Mouse (Mus musculus) limb, embryonic 10.5 days (tissue): ENCODE results near the gene Clba1. TPM values are rescaled to one million over a fixed set of nuclear protein-coding genes. Genes with fewer than 3 reads are reported as not detected.
"Not testable (repeated sequence)": the region's sequence is repeated elsewhere in the genome, so short reads cannot be mapped to it uniquely, and the experiment has no call there.

Experiments
- DNase-seq: peaks from one replicate; pipeline ENCODE4 v3.0.0-alpha.2; 2017; ENCODE audit warnings: low spot score
- H3K27ac ChIP-seq: fragments of 300-500 bp; sonication (generic); 2 replicates; pipeline ENCODE4 v1.5.1; 2016; ENCODE audit warnings: mild to moderate bottlenecking
- H3K27me3 ChIP-seq: fragments of 300-500 bp; sonication (generic); 2 replicates; pipeline ENCODE4 v1.6.1; 2016; ENCODE audit warnings: low read depth, mild to moderate bottlenecking; ENCODE audit not compliant: poor library complexity, severe bottlenecking
- H3K36me3 ChIP-seq: fragments of 300-500 bp; sonication (generic); 2 replicates; pipeline ENCODE4 v1.6.1; 2016; ENCODE audit warnings: mild to moderate bottlenecking, moderate library complexity
- H3K4me1 ChIP-seq: fragments of 300-500 bp; sonication (generic); 2 replicates; pipeline ENCODE4 v1.6.1; 2016
- H3K4me3 ChIP-seq: fragments of 300-500 bp; sonication (generic); 2 replicates; pipeline ENCODE4 v1.5.1; 2016; ENCODE audit warnings: mild to moderate bottlenecking, moderate library complexity
- H3K9me3 ChIP-seq: fragments of 300-500 bp; sonication (generic); replicated peaks from 2 replicates; pipeline ENCODE4 v1.6.1; 2016; ENCODE audit warnings: mild to moderate bottlenecking
- WGBS: fragments of 180-500 bp; shearing (Covaris S2); methylation state at CpG from one replicate; pipeline ENCODE4 v1.1.7; 2016; 5-methylcytosine and 5-hydroxymethylcytosine counted together
- polyA plus RNA-seq: library from polyadenylated mRNA; unstranded; fragments of >200 nt; fragmentation: Nextera tagmentation; extraction: Ambion mirVana; gene quantifications from 2 replicates; pipeline ENCODE4 v1.2.1, GENCODE M21; 2016

The Clba1 gene
- polyA plus RNA-seq, 1 experiment from 2014 or later, result 7.9 TPM

DNA sequence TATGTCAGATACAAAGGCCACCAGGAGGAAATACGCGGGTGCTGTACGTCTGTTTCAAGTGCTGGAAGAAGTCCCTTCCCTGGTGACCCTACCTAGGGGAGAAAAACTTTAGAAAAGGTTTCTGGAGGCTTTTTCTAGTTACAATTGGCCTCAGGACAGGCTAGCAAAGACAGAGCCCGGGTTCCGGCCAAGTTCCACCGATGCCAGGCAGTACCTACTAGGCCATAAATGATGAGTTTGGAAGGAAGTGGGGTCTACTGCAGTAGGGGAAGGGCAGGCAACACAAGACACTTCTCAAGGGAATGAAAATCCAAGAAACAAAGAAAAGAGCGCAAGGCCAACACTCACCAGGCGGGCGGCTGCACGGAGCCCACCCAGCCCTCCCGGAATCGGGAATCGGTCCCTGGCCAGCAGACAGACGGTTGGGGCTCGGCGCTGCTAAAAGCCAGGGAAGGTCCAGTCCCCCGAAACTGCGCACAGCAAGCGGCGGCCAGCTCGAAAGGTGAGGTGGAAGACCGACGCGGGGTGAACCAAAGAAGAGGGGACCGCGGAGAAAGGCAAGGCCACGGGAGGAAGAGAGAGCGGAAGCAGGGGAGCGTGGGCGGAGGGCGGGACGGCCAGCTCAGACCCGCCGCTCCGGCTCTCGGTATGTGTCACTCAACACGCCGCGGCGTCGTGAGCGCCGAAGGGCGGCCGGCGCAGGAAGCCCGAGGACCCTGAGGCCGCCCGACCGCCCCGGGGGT, 19.9 kb downstream of the Clba1 start:
- Histone ChIP-seq H3K9me3 (no peaks in the 10 kb centered on the region), H3K27ac (peak overlapping the region; percentile 98), H3K36me3 (peaks cover 69% of the 10 kb centered on the region), H3K4me1 (peaks cover 33% of the 10 kb centered on the region), H3K27me3 (no peaks in the 10 kb centered on the region), H3K4me3 (peak overlapping the region; percentile 92)
- no peak for DNase-seq
- under 1% methylated on average over 50 of the region's 51 CpGs for WGBS

DNA sequence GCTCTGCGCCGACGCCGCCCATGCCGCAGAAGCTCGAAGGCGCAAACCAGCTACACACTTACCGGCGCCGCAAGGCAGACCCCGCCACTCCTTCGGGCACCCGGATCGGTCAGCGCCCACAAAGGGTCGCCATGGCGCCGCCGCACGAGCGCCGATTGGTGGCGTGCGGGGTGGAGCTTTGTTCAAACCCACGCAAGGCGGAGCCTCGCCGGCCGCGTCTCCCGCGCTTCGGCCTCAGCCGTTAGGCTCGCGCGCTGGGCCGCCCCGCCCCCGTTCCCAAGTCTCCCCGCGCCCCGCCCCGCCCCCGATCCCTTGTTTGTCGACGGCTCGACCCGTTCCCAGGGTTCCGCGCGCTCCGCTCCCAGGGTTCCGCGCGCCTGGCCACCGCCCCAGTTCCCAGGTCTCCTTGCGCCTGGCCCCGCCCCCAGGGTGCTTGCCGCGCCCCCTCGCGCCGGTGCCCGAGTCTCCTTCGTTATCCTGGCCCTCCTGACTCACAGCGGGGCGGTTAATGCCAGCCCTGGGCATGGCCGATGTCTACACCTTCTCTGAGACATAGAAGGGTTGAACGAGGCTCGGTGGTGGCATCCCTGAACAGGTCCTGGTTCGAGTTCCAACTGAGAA, 20.6 kb downstream of the Clba1 start, which contains the start of gene Cdca4:
Cdca4 (minus strand) TSS at position 180 of the 621 bp plus-strand sequence.
- Histone ChIP-seq H3K27ac (peak within 1 kb of the TSS; percentile 98), H3K4me1 (peaks cover 30% of the 10 kb centered on the region), H3K36me3 (peaks cover 67% of the 10 kb centered on the region), H3K27me3 (no peaks in the 10 kb centered on the region), H3K4me3 (peak within 1 kb of the TSS; percentile 92), H3K9me3 (no peaks in the 10 kb centered on the region)
- 1% methylated on average over 70 of the region's 72 CpGs for WGBS
- peak; percentile 100 for DNase-seq

DNA sequence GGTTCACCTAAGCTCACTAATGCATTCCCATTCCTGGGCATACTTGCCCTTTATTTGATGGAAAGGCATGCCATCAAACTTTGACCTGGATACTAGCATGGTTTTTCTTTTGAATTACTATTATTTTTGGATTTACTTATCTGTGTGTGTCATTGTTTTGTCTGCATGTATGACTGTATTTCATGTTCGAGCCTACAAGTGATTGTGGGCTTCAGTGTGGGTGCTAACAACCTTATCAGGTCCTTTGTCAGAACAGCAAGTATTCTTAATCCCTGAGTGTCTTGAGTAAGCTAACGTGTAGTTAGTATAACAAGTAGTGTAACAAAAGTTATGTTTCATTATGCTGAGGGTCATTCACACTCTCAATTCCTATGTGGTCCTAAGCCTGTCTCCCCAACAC, 21.4 kb downstream of the Clba1 start:
- Histone ChIP-seq H3K9me3 (no peaks in the 10 kb centered on the region), H3K27me3 (no peaks in the 10 kb centered on the region), H3K27ac (peak overlapping the region; percentile 98), H3K4me1 (peaks cover 30% of the 10 kb centered on the region), H3K4me3 (peak overlapping the region; percentile 92), H3K36me3 (peaks cover 59% of the 10 kb centered on the region)
- no peak for DNase-seq
- 50% methylated on average over 2 of the region's 2 CpGs for WGBS

DNA sequence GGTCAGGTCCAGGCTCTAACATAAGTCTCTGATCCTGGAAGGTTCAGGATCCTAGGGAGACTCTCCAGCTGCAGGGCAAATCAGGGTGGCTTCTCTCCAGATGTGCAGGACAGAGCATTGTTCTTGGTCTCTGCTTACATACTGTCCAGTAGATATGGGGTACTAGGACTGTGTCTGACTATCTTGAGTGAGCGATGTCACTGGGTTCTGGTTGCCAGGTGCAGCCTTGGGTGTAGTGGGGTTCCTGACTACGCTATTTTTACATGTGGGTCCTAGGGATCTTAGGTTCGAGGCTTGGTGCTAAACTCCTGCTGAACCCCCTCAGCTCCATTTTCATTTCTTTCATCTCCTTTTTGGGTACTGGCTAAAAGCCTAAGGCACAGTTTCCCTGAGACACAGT, 21.8 kb downstream of the Clba1 start:
- peaks cover 55% of the 10 kb centered on the region for H3K36me3 ChIP-seq
- 90% methylated on average over 3 of the region's 3 CpGs for WGBS
- peak overlapping the region; percentile 98 for H3K27ac ChIP-seq
- H3K27me3 ChIP-seq, result no peaks in the 10 kb centered on the region
- DNase-seq, result no peak
- H3K4me3 ChIP-seq, result peak overlapping the region; percentile 92
- H3K4me1 ChIP-seq, result peaks cover 30% of the 10 kb centered on the region
- no peaks in the 10 kb centered on the region for H3K9me3 ChIP-seq

DNA sequence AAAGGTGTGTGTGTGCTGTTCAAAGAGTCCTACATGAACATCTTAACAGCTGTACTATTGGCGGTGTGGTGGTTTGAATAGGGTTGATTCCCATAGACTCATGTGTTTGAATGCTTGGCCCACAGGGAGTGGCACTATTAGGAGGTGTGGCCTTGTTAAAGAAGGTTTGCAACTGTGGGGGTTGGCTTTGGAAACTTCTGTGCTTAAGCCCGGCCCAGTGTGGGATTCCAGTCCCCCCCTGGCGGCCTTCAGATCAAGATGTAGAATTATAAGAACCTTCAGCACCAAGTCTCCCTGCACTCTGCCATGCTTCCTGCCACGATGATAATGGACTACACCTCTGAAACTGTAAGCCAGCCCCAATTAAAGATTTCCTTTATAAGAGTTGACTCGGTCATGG, 23.7 kb downstream of the Clba1 start:
- DNase-seq, result no peak
- H3K9me3 ChIP-seq, result no peaks in the 10 kb centered on the region
- no peak overlapping the region for H3K4me3 ChIP-seq
- 90% methylated on average over 5 of the region's 5 CpGs for WGBS
- H3K36me3 ChIP-seq, result peaks cover 37% of the 10 kb centered on the region
- H3K27ac ChIP-seq, result no peak overlapping the region
- H3K27me3 ChIP-seq, result no peaks in the 10 kb centered on the region
- peaks cover 15% of the 10 kb centered on the region for H3K4me1 ChIP-seq

DNA sequence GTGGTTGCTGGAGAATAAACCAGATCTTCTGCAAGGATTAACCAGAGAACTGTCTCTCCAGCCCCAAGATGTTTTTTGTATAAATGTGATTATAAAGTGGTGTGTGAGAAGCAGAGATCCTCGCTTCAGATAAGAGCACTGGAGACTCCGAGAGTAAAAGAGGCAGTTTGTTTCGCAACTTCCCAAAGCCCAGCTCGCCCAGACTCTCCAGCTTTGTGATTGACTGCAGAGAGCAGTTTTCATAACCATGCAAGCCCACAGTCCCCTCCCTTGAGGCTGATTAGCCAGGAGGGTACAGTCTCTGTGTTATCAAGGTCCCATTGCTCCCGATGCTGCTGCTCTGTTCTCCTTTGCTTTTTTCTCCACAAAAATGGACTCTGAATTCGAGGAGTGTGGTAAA, 24.8 kb downstream of the Clba1 start:
- H3K9me3 ChIP-seq, result no peaks in the 10 kb centered on the region

DNA sequence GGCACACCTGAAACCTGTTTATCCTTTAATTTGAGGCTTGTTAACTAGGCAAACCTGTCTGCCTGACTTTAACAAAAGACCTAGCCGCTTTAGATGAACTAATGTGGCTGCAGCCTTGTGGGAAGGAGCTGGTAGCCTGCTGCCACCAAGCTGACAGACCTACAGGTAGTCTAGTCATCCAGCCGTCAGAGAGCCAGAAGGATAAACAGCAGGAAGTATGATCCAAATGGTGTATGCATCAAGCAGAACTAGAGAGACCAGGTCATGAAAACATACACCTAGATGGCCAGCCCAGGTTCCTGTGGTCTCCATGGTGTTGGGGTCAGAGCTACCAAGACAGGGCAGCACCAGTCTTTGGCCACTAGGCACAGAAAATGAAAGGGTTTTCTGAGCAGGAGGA, 26.3 kb downstream of the Clba1 start:
- no peaks in the 10 kb centered on the region for H3K27me3 ChIP-seq
- WGBS, result 76% methylated on average over 2 of the region's 2 CpGs
- peaks cover 30% of the 10 kb centered on the region for H3K36me3 ChIP-seq
- H3K27ac ChIP-seq, result no peak overlapping the region
- no peak overlapping the region for H3K4me3 ChIP-seq
- no peaks in the 10 kb centered on the region for H3K9me3 ChIP-seq
- H3K4me1 ChIP-seq, result peaks cover 8% of the 10 kb centered on the region
- DNase-seq, result no peak

More for the DNA sequence above, 24.8 kb downstream of the Clba1 start:
- Histone ChIP-seq H3K4me3 (no peak overlapping the region), H3K4me1 (peaks cover 8% of the 10 kb centered on the region), H3K36me3 (peaks cover 30% of the 10 kb centered on the region), H3K27me3 (no peaks in the 10 kb centered on the region), H3K27ac (no peak overlapping the region)
- DNase-seq, result no peak
- WGBS, result 89% methylated on average over 6 of the region's 6 CpGs

DNA sequence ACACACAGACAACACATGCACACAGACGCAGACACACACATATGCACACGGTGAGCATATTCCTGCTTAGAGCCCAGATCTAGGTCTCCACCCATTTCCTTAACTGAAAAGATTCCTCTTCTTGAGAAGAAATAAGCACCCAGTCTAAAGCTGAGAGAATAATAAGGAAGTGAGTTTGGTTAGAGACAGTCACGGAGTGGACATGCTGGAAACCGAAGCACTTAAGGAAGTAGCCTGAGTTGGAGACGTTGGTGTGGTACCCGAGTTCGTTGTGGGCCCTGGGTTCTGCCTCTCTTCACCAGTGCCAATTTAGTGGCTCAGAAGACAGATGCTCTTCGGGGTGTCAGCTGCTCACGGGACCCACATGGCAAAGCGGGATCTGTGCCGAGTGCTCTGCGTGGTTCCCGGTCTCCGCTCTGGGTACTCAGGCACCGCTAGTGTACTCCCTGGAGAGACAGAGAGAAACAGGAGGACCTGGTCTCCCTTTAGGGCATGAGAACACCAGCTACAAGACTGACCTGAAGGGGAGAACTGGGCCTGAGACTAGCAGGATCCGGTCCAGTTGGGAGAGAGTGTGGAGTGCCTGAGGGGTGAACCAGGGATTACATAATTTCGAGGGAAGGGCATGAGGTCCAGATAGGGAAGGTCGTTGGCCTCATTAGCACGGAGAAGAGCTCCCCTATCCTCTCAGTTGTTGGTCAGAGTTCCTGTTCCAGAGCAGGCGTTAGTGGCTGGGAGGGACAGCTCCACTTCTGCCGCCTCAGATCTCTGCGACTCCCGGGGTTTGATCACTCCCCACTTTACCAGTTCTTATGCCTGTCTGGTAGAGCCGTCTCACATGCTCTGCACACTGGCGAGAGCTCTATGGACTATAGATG, 31.7 kb downstream of the Clba1 start:
- WGBS, result 77% methylated on average over 25 of the region's 25 CpGs
- Histone ChIP-seq H3K4me1 (no peaks in the 10 kb centered on the region), H3K27ac (no peak overlapping the region), H3K4me3 (no peak overlapping the region), H3K9me3 (no peaks in the 10 kb centered on the region), H3K36me3 (no peaks in the 10 kb centered on the region), H3K27me3 (no peaks in the 10 kb centered on the region)
- DNase-seq, result no peak

DNA sequence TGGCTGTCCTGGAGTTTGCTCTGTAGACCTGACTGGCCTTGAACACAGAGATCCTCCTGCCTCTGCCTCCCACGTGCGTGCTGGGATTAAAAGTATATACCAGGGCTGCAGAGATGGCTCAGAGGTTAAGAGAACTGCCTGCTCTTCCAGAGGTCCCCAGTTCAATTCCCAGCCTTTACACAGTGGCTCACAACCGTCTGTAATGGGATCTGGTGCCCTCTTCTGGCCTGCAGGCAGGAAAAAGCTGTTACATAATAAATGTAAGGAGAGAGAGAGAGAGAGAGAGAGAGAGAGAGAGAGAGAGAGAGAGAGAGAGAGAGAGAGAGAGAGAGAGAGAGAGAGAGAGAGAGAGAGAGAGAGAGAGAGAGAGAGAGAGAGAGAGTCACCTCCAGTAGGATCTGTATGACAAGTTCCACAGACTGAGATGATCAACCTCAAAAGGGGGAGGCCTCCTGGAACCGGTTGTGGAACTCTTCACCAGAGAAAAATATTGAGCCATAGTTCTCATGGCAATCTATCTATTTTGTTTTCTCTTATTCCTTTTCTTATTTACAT, 32.7 kb downstream of the Clba1 start:
- H3K4me1 ChIP-seq, result not testable (repeated sequence)

DNA sequence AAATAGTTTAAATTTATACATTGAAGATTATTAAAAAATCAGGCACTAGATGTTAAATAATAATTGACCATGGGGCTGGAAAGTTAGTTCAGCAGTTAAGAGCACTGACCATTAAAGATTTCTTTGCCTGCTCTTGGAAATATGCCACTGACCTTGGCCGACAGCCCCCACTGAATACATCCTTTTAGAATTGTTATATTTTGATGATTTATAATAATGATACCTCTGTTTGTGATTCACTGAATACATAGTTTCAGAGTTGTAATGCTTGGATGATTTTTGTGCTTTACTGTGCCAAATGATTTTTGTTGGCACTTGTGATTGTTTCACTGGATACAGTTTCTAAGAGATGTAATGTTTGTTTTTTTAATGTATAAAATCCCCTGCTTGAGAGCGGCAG, 33.4 kb downstream of the Clba1 start:
- 89% methylated on average over 2 of the region's 2 CpGs for WGBS
- H3K27ac ChIP-seq, H3K36me3 ChIP-seq, H3K27me3 ChIP-seq, DNase-seq, H3K4me1 ChIP-seq, H3K9me3 ChIP-seq, H3K4me3 ChIP-seq: not testable (repeated sequence)

More for the DNA sequence above, 32.7 kb downstream of the Clba1 start:
- H3K4me3 ChIP-seq, H3K9me3 ChIP-seq, H3K36me3 ChIP-seq, DNase-seq, H3K27me3 ChIP-seq, H3K27ac ChIP-seq: not testable (repeated sequence)
- 63% methylated on average over 4 of the region's 4 CpGs for WGBS

DNA sequence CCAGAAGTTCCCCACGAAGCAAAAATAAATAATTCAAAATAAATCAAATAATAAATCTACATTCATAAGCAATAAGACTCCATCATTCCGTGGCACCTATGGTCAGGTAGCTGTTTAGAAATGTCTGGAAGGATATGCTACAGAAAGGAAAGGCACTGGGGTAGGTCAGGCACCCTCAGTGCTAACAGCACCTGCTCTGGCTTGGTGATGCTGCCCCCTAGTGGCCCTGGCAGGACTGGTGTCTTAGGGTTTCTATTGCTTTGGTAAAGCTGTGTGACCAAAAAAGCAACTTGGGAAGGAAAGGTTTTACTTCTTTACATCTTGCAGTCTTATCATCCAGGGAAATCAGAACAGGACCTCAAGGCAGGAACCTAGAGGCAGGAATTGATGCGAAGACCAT, 35.1 kb downstream of the Clba1 start:
- no peak overlapping the region for H3K4me3 ChIP-seq
- whole genome bisulfite sequencing, result 25% methylated on average over 3 of the region's 3 CpGs

DNA sequence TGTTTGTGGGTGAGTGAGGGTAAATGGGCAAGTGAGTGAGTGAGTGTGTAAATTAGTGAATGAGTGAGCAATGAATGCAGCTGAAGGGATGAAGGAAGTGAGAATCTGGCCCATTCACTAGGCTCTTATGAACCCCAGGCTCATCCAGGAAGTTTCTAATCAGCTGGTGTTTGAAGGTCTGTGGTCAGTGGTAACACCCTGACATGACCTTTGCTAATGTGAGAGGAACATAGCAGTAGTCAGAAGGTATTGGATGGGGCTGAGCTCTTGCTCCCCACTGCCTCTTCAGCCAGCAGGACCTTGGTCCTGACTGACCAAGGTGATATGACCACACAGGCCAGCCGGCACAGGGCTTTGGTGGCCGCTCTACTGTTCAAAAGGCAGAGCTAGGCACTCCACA, 39.1 kb downstream of the Clba1 start:
- H3K27me3 ChIP-seq, result no peaks in the 10 kb centered on the region

More for the DNA sequence above, 35.1 kb downstream of the Clba1 start:
- no peaks in the 10 kb centered on the region for H3K27me3 ChIP-seq
- H3K36me3 ChIP-seq, result no peaks in the 10 kb centered on the region
- no peaks in the 10 kb centered on the region for H3K9me3 ChIP-seq
- H3K4me1 ChIP-seq, result no peaks in the 10 kb centered on the region
- peak; percentile 90 for DNase-seq
- H3K27ac ChIP-seq, result no peak overlapping the region

More for the DNA sequence above, 39.1 kb downstream of the Clba1 start:
- no peak overlapping the region for H3K27ac ChIP-seq
- DNase-seq, result no peak
- H3K36me3 ChIP-seq, result no peaks in the 10 kb centered on the region
- WGBS, result 89% methylated on average over 2 of the region's 2 CpGs
- no peaks in the 10 kb centered on the region for H3K9me3 ChIP-seq
- no peak overlapping the region for H3K4me3 ChIP-seq
- peaks cover 2% of the 10 kb centered on the region; the same call in 1 of the 2 replicates for H3K4me1 ChIP-seq
